Mouse (Mus musculus) thymus, postnatal 36 days (tissue): ENCODE data around the gene Dmc1.

Source experiments
- DNase-seq, 2 experiments: peaks; one replicate each; pipeline ENCODE4 v3.0.0; 2022; ENCODE audit warnings: mixed read lengths in 2 of 2

Gene Dmc1

DNA sequence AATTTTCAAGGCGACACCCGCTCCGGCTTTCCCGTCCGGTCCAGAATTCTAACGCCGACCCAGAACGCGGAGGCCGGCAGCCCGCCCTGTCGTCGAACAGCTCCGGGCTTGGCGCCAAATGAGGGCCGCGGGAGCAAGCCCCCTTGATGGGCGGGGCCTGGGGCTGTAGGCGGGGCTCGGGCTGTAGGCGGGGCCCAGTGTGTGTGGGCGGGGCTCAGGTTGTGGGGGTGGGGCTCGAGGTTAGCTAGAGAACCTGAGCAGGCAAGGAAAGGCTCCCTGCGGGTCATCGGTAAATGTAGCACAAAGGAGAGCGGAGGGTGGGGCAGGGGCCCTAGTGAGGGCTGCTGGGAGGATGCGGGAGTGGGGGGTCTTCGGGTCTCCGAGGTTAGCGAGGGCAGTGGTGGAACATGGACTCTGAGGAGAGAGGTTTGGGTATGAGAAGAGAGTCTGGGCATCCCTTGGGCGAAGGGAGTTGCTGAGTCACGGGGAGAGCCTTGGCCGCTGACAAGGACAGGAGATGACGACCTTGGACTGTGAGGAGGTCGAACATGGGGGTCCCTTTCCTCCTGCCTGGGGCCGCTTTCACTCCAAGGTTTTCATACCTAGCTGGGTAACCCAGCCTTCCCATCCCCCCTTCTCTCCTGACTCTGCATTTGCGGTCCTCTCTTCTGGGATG lies at the start of gene Dmc1:
Gene Dmc1 (minus strand): TSS at position 120 of the 676 bp plus-strand sequence.
- peak; percentile 49 to 55 for DNase-seq

DNA sequence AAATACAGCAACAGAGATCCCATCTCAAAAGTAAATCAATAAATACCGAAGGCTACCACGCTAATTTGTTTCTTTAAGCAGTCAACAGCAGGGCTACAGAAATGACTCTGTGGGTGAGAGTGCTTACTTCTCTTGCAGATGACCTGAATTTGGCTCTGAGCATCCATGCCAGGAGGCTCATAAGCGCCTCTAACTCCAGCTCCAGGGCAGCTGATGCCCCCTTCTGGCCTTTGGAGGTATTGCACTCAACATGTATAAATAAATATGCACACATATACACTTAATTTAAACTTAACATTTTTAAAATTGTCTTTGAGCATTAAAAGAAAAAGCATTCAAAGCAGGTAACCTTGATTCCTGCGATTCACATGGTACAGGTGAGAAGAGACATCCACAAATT lies 46.6 kb upstream of the Dmc1 start:
- no peak for DNase-seq

DNA sequence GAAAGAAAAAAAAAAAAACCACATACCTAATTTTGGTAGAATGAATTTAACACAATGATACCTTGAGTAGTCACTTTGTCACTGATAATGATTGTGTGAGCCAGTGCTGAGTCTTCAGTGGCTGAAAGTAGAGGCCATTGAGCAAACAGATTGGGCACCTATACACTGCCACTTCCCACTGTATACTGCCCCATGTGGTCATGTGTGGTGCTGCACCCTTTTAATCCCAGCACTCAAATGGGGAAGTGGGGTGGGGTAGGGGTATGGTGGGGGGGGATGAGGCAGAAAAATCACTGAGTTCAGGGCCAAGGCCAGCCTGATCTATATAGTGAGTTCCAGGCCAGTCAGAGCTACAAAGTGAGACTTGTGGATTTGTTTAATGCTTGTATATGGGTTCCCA lies 45.7 kb upstream of the Dmc1 start:
- peak; percentile 48 to 54 for DNase-seq

DNA sequence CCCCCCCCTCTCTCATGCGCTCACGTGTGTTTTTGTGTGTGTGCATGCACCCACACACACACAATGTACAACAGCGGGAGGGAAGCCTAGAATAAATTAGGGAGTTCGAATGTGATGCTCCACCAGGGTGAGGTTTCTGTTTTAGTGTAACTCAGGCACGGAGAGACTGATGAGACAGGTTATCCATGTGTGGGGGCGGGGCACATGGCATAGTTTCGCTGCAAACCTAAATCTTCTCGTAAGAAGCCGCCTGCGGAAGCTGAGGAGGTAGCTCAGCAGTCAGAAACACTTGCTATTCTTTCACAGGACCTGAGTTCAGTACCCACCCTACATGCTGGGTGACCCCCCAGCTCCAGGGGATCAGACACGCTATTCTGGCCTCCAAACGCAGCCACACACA lies 43.2 kb upstream of the Dmc1 start:
- DNase-seq = no peak

DNA sequence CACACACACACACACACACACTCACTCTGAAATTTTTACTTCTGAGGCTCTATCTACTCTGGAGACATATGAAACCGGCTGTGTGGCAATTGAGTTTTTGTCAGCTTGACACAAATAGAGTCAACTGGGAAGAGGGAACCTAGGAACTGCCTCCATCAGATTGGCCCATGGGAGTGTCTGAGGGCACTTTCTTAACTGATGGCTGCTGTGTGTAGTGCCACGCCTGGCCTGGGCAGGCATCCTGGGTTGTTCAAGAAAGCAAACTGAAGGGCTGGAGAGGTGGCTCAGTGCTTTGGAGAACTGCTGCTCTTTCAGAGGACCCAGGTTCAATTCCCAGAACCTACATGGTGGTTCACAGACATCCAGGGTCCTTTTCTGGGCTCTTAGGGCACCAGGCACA lies 40.6 kb upstream of the Dmc1 start:
- DNase-seq = no peak

DNA sequence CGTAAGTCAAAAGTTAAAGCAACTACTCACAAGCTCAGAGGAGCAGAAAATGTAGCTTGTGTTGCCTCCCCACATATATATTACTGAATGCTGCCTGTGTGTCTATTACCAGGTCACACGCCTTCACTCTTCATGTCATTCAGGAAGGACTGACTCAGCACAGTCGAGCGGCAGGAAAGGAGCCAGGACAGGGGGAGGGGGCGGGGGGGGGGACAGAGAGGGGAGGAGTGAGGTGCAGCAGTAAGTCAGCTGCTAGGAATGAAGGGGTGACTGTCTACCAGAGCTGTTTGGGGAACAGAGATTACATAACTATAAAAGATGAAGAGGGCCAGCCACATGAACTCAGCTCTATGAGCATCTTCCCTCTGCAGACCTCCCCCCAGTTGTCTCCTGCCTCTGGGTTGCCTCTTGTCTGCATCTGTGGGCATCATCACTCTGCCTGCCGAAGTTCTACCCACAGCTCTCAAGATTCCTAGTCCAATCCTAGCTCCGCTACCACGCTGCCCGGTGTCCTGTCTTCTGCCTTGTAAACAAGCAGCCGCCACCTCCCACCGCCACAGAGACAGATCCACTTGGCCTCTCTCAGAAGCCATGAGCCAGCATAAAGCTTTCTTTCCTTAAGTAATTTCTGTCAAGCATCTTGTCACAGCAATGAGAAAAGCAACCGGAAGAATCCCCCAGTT lies 36.4 kb upstream of the Dmc1 start:
- no peak for DNase-seq

DNA sequence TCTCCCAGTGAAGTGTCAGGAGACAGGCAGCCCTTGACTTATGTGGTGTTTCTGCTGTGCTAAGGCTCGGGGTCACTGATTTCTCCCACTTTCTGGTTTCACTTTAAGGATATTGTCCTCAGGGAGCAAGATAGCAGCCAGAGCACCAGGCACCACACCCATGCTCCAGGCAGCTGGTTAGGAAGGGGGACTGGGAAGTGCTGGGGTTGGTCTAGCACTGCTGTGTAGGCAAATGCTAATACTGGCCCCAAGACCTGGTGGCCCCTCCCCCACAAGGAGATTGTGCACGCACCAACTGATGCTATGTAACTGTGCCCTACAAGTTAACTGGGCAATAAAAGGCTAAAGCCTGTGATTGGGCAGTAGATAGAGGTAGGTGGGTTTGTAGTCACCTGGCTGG lies 25.6 kb upstream of the Dmc1 start:
- DNase-seq = no peak

DNA sequence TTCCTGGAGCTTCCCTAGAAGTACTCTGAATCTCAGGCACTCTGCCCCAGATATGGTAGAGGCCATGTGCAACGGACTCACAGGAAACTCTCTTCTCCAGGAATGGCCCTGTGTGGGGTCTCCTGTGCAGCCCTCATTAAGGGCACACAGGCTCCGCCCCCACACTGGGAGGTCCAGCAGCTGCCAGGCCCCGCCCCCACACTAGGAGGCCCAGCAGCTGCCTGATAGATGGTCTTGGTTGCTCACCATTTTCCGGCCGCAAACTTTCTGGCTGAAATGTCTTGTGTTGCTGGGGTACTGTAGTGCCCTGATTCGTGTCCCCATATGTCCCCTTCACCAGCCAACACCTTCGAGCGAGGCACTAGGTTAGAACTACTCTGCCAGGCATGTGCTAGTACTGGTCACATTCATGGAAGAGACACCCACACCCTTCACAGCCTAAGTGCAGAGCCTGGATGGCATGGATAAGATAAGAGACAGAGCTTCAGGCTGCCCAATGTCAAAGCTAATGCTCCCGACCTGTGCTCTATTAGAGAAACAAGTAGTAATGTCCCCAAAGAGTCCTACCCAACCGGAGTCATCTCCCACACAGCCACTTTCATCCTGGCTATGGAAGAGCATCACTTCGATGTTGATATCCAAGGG lies 15.0 kb upstream of the Dmc1 start:
- no peak for DNase-seq

DNA sequence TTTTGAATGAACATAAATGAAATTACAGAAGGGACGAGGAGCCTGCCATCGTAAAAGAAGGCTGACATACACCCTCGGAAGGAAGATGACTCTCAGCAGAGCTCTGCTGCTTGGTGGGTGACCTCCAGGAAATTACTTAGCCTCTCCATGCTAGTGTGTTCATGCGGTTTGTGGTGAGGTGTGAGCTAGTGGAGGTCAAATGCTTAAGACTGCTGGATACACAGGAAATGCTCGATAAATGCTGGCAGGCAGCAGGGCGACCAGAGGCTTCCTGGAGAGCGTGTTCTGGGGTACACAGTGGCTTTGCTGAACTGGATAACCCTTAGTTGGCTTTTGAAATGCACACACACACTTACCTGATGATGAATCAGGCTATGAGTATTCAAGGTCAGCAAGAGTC lies 13.5 kb upstream of the Dmc1 start:
- no peak for DNase-seq

DNA sequence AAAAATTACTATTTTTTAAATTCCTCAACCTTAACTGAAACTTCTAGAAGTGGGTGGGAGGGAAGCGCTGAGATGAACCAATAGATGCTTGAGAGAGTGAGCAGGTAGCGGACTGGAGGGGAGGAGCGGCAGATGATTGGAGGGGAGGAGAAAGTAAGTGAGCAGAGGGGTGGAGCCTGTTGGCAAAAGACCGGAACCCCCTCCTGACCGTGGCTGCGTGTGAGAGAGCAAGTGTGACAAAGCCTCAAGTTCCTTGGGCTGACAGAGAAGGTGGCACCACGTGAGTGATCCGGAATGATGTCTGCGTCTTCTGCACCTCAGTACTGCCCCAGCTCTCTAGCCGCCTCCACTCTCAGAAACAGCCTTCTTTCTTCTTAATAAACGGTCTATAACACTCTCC lies 12.2 kb upstream of the Dmc1 start:
- DNase-seq = no peak

DNA sequence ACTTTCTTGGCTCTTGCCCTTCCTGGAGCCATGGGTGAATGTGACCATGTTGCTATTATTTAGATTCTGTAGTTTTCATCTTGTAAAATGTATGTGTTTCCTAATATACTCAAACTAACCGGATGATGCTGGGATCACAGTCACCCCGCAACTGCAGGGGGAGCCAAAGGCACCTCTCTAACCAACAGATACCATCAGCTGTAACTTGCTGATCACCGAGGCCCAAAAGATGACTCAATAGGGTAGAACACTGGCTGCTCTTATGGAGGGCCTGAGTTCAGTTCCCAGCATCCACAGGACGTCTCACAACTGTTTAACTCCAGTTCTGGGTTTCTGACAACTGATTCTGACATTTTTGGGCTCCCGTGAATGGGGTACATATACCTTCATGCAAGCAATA lies 11.8 kb upstream of the Dmc1 start:
- no peak for DNase-seq

DNA sequence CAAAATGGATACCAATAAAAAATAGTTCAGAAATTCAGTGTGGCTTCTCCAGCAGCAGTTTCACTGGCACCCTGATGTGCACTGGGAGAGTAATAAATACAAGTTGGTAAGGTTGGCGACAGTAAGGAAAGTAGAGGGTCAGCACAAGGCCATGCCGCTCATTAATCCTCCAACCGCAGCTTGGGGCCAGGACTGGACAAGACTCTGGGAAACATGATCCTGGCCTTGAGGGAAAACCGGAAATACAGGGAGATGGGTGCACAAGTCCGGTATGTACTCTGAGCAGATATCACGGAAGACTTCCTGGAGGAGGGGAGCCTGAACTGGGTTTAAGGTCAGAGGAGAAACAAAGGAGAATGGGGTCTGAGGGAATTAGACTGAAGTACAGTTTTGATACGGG lies 10.6 kb upstream of the Dmc1 start:
- no peak for DNase-seq

DNA sequence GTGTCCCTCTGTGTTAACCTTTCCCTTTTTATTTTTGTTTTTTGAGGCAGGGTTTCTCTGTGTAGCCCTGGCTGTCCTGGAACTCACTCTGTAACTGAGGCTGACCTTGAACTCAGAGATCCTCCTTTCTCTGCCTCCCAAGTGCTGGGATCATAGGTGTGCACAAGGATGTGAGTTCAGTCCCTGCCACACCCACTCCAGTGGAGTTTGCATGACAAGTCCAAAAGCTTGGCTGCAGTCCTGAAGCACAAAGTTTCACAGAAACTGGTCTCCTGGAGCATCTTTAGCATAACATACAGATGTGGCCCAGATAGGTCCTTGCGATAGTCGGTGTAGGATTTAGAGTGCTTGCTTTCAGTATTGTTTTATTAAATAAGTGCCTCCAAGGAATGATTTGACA lies 4.3 kb upstream of the Dmc1 start:
- no peak for DNase-seq

DNA sequence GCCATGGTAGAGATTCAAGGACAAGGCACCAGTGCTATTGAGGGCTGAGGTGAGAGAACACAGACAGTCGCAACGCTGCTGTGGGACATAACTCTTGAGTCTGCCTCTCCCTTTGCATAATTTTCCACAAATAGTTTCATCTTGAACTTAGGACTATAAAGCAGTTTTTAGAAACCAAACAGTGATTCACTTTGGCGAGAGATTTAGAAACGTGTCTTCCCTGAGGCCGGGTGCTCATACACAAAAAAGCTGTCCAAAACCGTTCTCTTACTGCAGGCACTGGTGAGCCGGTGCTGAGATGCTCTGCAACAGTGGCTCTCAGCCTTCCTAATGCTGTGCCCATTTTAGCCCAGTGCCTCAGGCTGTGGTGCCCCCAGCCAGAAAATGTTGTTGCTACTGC lies 3.3 kb upstream of the Dmc1 start:
- no peak for DNase-seq

DNA sequence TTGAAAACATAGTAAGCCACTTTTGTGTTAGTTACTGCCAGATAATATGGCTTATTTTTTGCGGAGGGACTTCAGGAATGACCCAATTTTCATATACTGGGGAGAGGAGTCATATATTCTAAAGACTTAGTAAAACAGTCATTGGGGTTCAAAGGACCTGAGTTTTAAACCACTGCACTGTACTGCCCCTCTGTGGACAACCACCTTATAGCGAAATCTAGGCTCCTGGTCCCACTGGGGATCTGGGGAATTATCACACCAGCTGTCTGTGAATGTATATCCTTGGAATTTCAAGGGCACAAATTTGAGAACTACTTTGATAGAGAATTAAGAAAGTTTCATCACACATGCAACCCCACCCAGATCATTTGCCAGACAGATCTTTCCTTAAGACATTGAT lies 2.8 kb upstream of the Dmc1 start:
- DNase-seq = peak; percentile 34 to 35

DNA sequence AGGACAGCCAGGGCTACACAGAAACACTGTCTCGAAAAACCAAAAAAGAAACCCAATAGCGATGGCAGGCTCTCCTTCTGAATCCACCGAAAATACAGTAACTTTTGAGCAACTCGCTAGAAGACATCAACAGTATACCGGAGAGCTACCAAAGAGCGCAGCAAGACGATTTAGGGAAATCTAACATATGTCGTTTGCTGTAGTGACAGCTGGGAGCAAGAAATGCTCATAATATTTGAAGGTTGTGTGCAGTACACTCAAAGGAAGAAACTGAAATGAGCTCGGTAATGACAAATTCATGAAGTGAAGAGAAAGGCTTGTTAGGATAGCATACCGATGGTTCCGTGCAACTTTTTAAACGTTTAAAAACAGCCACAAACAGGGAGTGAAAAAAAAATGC lies 1.3 kb upstream of the Dmc1 start:
- DNase-seq = no peak

DNA sequence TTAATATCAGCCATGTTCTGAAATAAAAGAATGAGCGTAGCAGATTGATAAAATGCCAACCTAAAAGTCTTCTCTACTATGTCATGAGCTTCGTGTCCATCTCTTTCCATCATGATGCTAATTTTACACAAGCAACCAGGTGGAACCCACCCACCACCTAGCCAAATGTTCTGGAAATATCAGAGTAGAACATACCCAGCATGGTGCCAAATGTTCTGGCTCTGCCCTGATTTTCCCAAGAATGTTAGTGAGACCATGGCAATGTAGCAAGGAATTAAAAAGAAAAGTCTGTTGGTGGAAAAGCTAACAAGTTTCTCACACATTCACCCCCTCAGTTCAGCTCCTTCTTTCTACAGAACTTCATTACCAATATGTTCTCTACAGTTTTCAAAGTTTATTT lies 4.7 kb downstream of the Dmc1 start:
- no peak for DNase-seq

DNA sequence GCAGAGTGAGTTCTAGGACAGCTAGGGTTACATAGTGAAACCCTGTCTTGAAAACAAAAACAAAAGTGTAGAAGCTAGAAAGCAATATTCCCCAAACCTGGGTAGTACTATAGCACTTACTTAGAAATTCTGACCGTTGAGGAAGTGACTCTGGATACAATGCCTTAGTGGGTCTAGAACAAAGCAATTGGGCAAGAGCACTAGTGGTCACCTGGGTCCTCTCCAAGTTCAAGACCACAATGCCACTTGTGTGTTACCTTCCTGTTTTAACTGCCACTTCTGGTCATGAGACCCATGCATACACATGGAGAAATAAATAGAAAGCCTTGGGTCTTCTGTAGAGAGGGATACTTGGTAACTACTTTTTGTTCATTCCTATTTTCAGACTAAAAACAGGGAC lies 6.2 kb downstream of the Dmc1 start:
- no peak for DNase-seq

DNA sequence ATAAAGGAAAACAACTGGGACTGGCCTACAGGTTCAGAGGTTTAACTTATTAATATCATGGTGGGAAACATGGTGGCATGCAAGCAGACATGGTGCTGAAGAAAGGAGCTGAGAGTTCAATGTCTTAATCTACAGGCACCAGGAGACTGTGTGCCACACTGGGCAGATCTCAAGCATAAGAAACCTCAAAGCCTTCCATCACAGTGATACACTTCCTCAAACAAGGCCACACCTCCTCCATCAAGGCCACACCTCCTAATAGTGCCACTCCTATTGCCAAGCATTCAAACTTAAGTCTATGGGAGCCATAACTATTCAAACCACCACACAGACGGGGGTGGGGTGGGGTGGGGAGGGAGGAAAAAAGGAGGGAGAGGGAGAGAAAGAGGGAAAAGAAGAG lies 23.3 kb downstream of the Dmc1 start:
- DNase-seq = no peak

DNA sequence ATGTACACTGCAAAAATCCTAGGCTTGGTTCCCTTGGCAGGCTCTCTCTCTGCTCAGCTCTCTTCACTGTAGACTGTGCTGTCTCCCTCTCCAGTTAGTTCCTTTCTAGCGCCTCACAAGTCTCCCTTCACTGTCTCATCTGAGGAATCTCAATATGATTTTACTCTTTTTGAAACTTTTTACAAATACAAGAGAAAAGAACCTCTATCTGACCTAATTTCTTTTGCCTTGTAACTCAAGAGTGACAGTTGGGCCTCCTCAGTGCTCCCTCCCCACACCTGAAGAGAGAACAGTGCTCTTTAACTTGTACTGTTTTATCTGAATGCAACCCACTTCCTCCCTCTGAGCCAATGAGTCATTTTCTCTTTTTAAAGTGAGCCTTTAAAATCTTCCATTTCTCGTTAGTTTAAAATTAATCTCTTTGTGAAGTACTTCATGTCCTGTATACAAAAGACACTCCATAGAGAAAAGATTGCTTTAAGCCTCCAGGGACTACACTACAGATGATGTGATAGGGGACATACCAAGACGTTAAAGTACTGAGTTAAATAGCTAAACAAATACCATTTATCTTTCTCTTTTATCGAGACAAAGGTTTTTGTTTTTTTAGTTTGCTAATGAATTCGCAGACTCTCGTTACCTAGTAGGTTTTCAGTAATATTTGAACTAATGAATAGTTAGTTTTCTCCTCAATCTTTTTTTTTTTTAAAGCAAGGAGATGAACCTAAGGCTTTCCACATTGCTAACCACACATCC lies 27.1 kb downstream of the Dmc1 start:
- DNase-seq = peak; percentile 30 to 68

DNA sequence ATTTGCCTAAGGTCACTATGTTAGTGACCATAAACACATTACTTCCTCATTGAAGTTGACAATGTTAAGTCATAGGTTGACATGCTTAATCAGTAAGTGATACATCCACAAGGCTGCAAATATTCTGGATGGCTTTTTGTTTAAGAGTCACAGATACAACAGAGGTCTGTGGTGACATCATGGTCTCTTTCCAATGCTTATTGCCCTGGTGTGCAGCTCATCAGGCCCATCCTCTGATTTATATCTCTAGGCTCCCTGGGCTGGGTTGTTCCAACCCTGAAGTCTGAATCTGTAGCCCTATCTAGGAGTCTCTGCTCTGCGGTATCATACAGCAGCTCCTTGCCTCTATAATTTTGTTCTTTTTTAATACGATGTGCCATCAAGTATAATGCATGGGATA lies 28.0 kb downstream of the Dmc1 start:
- peak in 1 of 2 experiments; percentile 8 for DNase-seq

DNA sequence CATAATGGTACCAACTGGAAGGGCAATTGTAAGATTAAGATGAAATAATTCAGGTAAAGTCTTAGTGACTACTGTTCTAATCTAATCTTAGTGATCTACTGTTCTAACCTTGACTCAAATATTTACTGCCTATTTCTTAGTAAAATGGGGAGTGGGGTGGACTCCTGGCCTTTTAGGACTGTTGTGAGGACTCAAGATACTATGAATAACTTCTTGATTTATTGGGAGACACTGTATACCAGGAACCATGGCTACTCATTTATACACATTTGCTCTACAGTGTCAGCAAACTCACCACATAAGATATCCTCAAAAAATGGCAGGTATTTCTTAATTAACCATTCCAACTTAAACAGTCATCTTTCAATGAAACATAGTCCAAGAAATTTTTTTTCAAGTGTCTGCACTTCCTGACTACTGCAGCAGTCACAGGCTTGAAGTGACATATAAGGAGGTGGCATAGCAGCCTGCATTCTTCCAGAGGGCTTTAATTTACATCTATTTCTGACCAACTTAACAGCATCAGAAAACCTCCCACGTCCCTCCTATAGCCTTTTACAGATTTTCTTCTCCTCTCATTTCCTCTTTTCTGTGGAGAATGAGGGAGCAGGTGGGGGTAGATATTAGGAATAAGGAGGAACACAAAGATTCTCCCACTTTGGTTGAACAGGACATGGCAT lies 29.2 kb downstream of the Dmc1 start:
- DNase-seq = no peak

DNA sequence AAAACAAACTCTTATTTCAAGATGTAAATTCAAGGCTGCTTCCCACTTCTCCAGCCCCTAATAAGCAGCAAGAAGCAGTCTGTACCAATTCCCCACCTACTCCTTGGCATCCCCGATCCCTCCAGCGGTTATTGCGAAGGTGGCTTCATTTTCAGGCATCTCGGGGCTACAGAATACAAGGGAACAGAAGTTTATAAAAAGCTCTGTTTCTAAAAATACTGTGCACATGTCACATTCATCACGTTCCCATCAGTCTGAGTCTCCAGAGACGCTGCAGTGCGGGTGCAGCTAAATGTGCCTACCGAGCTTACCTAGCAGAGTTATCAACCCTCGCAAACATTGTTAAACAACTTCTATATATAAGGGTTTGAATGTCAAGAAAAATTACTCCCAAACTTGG lies 42.5 kb downstream of the Dmc1 start:
- no peak for DNase-seq
